In the genomic region with DNA sequence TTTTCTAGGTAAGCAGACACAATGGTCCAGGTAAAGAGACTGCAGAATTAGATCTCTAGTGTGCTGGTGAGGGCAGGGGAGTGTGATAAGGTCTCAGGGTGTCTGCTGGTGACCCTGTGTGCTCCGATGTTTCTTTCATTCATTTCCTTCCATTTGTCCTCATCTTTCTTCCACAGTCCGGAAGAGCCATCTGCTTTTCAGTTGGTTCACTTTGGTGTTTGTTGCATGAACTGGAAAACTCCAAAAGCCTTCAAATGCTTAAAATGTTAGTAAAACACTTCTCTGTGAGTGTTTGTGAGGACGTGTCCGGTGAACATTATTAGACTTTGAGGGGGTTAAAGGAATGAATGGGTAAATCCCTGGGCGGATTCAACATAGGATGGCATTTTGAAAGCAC, we compare ENCODE assay signal across 9 mouse cellular contexts. TPM values are rescaled to one million over a fixed set of nuclear protein-coding genes. Genes with fewer than 3 reads are reported as not detected.
DNase-seq lines count a peak whose midpoint lies in the region; ATAC-seq and TF ChIP-seq lines count a peak whose summit lies in the region.
"Had no signal": no experiment of that assay in that cellular context is flagged by ENCODE, and none has a peak within 500 bp of the region (broad histone marks: within the 10 kb centered on the region; RNA-seq: fewer than 3 reads in every experiment).

No protein-coding gene starts in this region.

- intact Hi-C loops in heart, postnatal 14 days (cut with DNase I) = loop anchor here (10.0 kb wide), 1 partner anchor 494 kb away; no protein-coding TSS in a partner anchor
- intact Hi-C loops in left cerebral cortex, postnatal 4 days (cut with DNase I) = loop anchor here (2.0 kb wide), 1 partner anchor 38 kb away; no protein-coding TSS in a partner anchor

- H3K27me3 ChIP-seq in heart, embryonic 11.5 days (ENCODE audit: control insufficient read depth, insufficient read depth, low read length) = no peaks in the 10 kb centered on the region
- H3K27me3 ChIP-seq in forebrain, embryonic 16.5 days (replicated peaks; ENCODE audit: control insufficient read depth, insufficient read depth, low read length) = no peaks in the 10 kb centered on the region

- in situ Hi-C loops in ES-E14 (cut with MboI; ENCODE audit: low sequenced_read_pairs in 2 of 2, unreplicated experiment in 2 of 2) = loop anchor here in 1 of 2 experiments (5.0 kb wide), 1 partner anchor 36 kb away; no protein-coding TSS in a partner anchor

- H3K4me3 ChIP-seq in heart, embryonic 11.5 days (ENCODE audit: low read depth, low read length) = peak overlapping the region; percentile 65
- H3K4me3 ChIP-seq in ES-E14 (ENCODE audit: insufficient read depth in 1 of 2, low read depth in 1 of 2, low read length in 2 of 2, poor library complexity in 1 of 2, severe bottlenecking in 1 of 2) = peak overlapping the region; percentile 77 to 87
- H3K4me3 ChIP-seq in forebrain, embryonic 16.5 days (replicated peaks; ENCODE audit: low read length) = peak overlapping the region; percentile 59

- no peaks in the 10 kb centered on the region for H3K4me1 ChIP-seq in heart, embryonic 11.5 days (ENCODE audit: control insufficient read depth, insufficient read depth, low read length)
- no peaks in the 10 kb centered on the region for H3K4me1 ChIP-seq in ES-E14 (ENCODE audit: control insufficient read depth in 2 of 2, insufficient read depth in 2 of 2, low read length in 2 of 2, poor library complexity in 1 of 2)
- peaks cover 3% of the 10 kb centered on the region for H3K4me1 ChIP-seq in forebrain, embryonic 16.5 days (replicated peaks; ENCODE audit: control insufficient read depth, insufficient read depth, low read length)

- no peak for DNase-seq in heart, postnatal 14 days
- no peak for DNase-seq in ES-E14 (ENCODE audit: low read depth, low spot score)
- DNase-seq in mesoderm, embryonic 11.5 days (ENCODE audit: low read depth, low spot score) = peak; percentile 23
- no peak for DNase-seq in left cerebral cortex, postnatal 4 days
- DNase-seq in layer of hippocampus, adult 18-20 months (ENCODE audit: low spot score in 2 of 2) = no peak
- DNase-seq in spleen, postnatal 36 days (ENCODE audit: low spot score in 2 of 2) = no peak

- WGBS in heart, embryonic 11.5 days (ENCODE audit: insufficient replicate concordance) = 44% methylated on average over 5 of the region's 5 CpGs
- WGBS in forebrain, embryonic 16.5 days = 39% methylated on average over 5 of the region's 5 CpGs

- H3K4me2 ChIP-seq in heart, embryonic 11.5 days = peak overlapping the region; percentile 57
- peak overlapping the region; percentile 52 for H3K4me2 ChIP-seq in forebrain, embryonic 16.5 days (ENCODE audit: low read length)

- 0 out of 2 replicates have a peak overlapping the region, but pooled peaks have one; percentile 22 for H3K9ac ChIP-seq in heart, embryonic 11.5 days (ENCODE audit: low read depth, low read length)
- H3K9ac ChIP-seq in ES-E14 (ENCODE audit: insufficient read depth, low read depth, low read length, poor library complexity, severe bottlenecking) = 0 out of 2 replicates have a peak overlapping the region, but pooled peaks have one; percentile 79
- H3K9ac ChIP-seq in forebrain, embryonic 16.5 days (replicated peaks; ENCODE audit: low read depth, low read length) = peak overlapping the region; percentile 59

- ATAC-seq in heart, embryonic 11.5 days (replicated peaks; ENCODE audit: insufficient number of reproducible peaks, low FRiP score, low TSS enrichment) = no peak
- no peak for ATAC-seq in forebrain, embryonic 16.5 days

- no peak overlapping the region for H3K27ac ChIP-seq in heart, embryonic 11.5 days (ENCODE audit: low read depth, low read length)
- no peak overlapping the region for H3K27ac ChIP-seq in ES-E14 (ENCODE audit: insufficient read depth, low read depth, low read length, poor library complexity, severe bottlenecking)
- H3K27ac ChIP-seq in forebrain, embryonic 16.5 days (ENCODE audit: low read length) = peak overlapping the region; percentile 80

- no peaks in the 10 kb centered on the region for H3K36me3 ChIP-seq in heart, embryonic 11.5 days (ENCODE audit: control insufficient read depth, insufficient read depth, low read length)
- no peaks in the 10 kb centered on the region for H3K36me3 ChIP-seq in ES-E14 (ENCODE audit: control insufficient read depth, insufficient read depth, low read length, poor library complexity, severe bottlenecking)
- H3K36me3 ChIP-seq in forebrain, embryonic 16.5 days (ENCODE audit: control insufficient read depth, insufficient read depth) = no peaks in the 10 kb centered on the region
- H3K36me3 ChIP-seq: G1E had no signal

- H3K9me3 ChIP-seq in heart, embryonic 11.5 days (replicated peaks; ENCODE audit: control insufficient read depth, low read length) = no peaks in the 10 kb centered on the region
- 0 out of 2 replicates have a peak, but pooled peaks cover 2% of the 10 kb centered on the region for H3K9me3 ChIP-seq in ES-E14 (ENCODE audit: control insufficient read depth, insufficient read depth, low read depth, low read length)
- H3K9me3 ChIP-seq in forebrain, embryonic 16.5 days (ENCODE audit: control insufficient read depth, low read length) = no peaks in the 10 kb centered on the region

TF ChIP-seq in ES-E14, 5 proteins besides CTCF, POLR2A, EP300 and RAD21:
- TF ChIP-seq CHD2 (IDR thresholded peaks at IDR 0.05; ENCODE audit: low read depth, low read length) (no peak), HCFC1 (IDR thresholded peaks at IDR 0.05; ENCODE audit: borderline replicate concordance, insufficient read depth, low read length) (no peak), ZC3H11A (IDR thresholded peaks at IDR 0.05; ENCODE audit: borderline replicate concordance, low read depth, low read length) (no peak), ZNF384 (IDR thresholded peaks at IDR 0.05; ENCODE audit: low read depth, low read length) (no peak), MAFK (IDR thresholded peaks at IDR 0.05; ENCODE audit: insufficient read depth, low read depth, low read length) (no peak)

RNA-seq across cellular contexts. Expression of a gene that starts 27.9 kb away (rescaled TPM):
- polyA plus RNA-seq in heart, embryonic 11.5 days (2014; fragmentation: Nextera tagmentation; extraction: Ambion mirVana) = not detected in 2 replicates
- under 1 TPM in 1 of 2 experiments, not detected in 1; 0.12 TPM for total RNA-seq in heart, postnatal 14 days (2021)
- 0.13 TPM in 1 of 2 replicates, not detected in the other for total RNA-seq in ES-E14 (2012; rRNA removed)
- polyA plus RNA-seq in forebrain, embryonic 16.5 days (2015; fragmentation: Nextera tagmentation; extraction: Ambion mirVana) = 0.15 TPM in 1 of 2 replicates, not detected in the other
- not detected for total RNA-seq in left cerebral cortex, postnatal 4 days (2021)
- total RNA-seq in layer of hippocampus, adult 18-20 months (2021) = not detected
- polyA plus RNA-seq: G1E had no signal

RNA-seq across cellular contexts. Expression of a gene that starts 38.3 kb away (rescaled TPM):
- polyA plus RNA-seq in heart, embryonic 11.5 days (2014; fragmentation: Nextera tagmentation; extraction: Ambion mirVana) = not detected in 2 replicates
- total RNA-seq in heart, postnatal 14 days (2021) = not detected
- total RNA-seq in ES-E14 (2012; rRNA removed) = not detected in 2 replicates
- polyA plus RNA-seq in forebrain, embryonic 16.5 days (2015; fragmentation: Nextera tagmentation; extraction: Ambion mirVana) = not detected in 2 replicates
- total RNA-seq in left cerebral cortex, postnatal 4 days (2021) = 1 to 10 TPM; 3.9 to 5.0 TPM
- total RNA-seq in layer of hippocampus, adult 18-20 months (2021) = not detected
- total RNA-seq: G1E had no signal
- polyA plus RNA-seq: G1E had no signal

Comparison
In these comparisons a context has a peak if more than half of its experiments do, and no peak if none do; other contexts are left out.
1. H3K9ac ChIP-seq: peak in every context shown above with its lines; median percentile 79 in ES-E14; 59 in forebrain, embryonic 16.5 days; 22 in heart, embryonic 11.5 days.